Mouse (Mus musculus): ENCODE measurements at regions not wholly inside any gene's neighbourhood (a gene's known extent, or its start where the extent isn't known, plus 50 kb on each side); places are given as distances from the start of the nearest gene placed in this dataset.

DNA sequence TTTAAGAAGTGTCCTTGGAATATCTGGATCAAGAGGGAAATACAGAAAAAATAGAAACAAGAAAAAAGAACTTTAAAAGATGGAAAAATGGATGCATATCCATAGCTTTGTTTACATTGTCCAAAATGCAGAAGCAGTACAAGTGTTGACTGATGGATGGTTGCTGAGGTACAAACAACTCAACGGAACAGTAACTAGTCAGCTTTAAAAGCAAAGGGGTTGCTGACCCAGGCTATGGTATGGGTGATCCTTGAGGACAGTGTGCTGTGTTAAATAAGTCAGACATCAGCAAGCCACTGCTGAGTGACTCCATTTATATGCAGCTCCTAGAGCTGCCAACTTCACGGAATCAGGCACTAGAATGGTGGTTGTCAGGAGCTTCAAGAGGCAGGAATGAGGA, 338.9 kb upstream of the Tmc3 start:
- DNase-seq (ENCODE audit: low read depth, low spot score) = no peak

- no peak for DNase-seq (ENCODE audit: low read depth, low spot score)
These were observed 332.6 kb upstream of the Tmc3 start for GRCm38 (mm10) chr7:83251995-83252563.

GRCm38 (mm10) chr7:83253001-83253400, 331.7 kb upstream of the Tmc3 start:
- DNase-seq (ENCODE audit: low read depth, low spot score) = no peak

DNA sequence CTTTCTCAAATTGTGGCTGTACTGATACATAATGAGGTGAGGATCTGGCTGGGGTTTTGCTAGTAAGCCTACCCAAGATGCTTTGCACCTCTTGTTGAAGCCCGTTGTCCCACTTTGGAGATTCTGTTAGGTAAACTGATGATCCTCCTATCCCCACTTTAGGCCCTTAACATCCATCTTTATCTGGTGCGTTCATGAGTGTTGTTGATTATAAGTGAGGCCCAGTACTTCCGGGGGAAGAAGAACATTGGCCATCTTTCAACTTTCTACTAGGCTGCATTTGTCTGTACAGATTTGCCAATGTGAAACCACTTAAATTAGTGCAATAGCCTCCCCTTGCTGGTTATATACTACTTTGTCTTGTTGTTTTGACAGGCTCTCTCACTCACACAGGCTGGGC, 331.3 kb upstream of the Tmc3 start:
- no peak for DNase-seq (ENCODE audit: low read depth, low spot score)

- DNase-seq (ENCODE audit: low read depth, low spot score) = no peak
These were observed 330.3 kb upstream of the Tmc3 start for GRCm38 (mm10) chr7:83254411-83254810.

GRCm38 (mm10) chr7:83256236-83256784, 328.4 kb upstream of the Tmc3 start:
- DNase-seq (ENCODE audit: low read depth, low spot score) = no peak

DNA sequence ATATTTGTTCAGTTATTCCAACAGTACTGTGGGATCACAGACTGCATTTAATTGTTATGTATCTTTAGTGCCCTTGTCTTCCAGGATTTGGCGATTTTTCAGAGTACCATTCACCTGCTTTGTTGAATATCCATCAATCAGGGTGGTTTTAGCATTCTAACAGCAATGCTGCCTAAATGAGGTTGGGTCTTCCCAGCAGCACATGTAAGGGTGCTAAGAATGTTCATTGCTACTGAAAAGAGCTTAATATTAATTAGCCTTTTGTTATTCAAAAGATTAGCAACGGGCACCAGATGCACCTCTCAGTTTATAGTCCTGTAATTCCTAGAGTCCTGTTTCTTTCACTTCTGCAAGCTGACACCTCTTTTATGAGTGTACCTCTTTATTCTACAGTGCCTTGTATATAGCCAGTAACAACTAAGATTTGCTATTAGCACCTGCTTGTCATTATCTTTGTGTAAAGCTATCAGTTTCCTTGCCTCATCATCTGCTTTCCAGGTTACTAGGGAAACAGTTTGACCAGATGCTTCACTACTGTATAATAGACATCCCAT, 326.3 kb upstream of the Tmc3 start:
- no peak for DNase-seq (ENCODE audit: low read depth, low spot score)

- no peak for DNase-seq (ENCODE audit: low read depth, low spot score)
These were observed 323.2 kb upstream of the Tmc3 start for GRCm38 (mm10) chr7:83261489-83261888.

GRCm38 (mm10) chr7:83289915-83290773, 294.6 kb upstream of the Tmc3 start:
- peak; percentile 72 for DNase-seq (ENCODE audit: low read depth, low spot score)

GRCm38 (mm10) chr7:83307112-83307511, 277.6 kb upstream of the Tmc3 start:
- DNase-seq (ENCODE audit: low read depth, low spot score) = no peak

- no peak for DNase-seq (ENCODE audit: low read depth, low spot score)
These were observed 272.6 kb upstream of the Tmc3 start for GRCm38 (mm10) chr7:83312172-83312571.

DNA sequence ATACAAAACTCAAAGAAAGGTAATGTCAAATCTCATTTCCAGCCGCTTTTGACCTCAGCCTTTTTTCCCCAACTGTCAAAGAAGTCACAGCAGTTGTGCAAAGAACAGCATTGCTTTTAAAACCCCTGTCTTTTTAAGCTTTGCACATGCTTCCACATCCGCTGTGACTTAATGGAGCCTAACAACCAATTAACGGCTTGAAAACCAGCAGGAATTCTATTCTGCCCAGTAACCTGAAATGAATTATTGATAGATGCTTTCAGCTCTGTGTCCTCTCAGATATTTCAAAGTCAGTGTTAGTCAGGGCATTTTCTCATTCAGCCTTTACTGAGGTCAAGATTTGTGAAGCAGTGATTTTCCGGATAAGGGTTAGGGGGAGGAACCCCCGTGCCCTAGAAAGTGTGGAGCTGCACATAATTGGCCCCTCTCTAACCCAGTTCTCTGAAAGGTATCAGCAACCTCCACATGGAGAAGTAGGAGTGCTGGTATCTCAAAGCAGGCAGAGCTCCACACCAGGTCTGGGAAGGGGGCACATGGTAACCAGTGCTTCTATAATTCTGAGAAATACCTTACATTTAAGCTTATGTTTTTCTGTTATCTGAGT, 254.8 kb upstream of the Tmc3 start:
- DNase-seq (ENCODE audit: low read depth, low spot score) = no peak

DNA sequence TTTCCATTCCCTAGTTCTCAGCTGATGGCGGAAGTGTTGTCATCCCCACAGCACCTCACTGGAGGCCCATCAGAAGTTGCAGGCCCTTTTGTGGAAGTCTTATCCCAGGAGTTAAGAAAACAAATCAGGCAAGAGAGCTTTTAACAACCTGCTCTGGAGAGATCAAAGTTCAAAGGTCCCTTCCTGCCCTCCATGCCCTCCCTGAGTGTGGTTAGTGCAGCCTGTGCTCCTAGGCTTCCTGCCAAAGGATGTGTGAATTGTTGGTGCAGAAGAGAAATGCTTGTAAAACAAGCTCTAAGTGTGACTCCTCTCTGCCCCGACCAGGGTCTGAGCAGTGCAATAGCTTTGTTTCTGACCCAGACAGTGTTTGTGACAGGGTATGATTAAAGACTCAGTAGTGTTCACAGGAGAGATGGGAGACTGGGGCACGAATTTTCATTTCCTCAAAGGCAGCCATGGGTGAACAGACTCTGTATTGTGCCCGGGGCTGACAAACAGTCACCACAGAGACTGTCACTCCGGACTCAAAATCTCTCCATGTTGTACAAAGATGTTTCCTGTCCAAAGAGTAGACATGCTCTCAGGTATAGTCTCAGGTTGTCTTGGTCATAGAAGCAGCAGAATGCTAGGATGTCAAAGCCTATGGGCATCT, 237.5 kb upstream of the Tmc3 start:
- DNase-seq (ENCODE audit: low read depth, low spot score) = no peak

GRCm38 (mm10) chr7:83369191-83369590, 215.5 kb upstream of the Tmc3 start:
- DNase-seq (ENCODE audit: low read depth, low spot score) = no peak

DNA sequence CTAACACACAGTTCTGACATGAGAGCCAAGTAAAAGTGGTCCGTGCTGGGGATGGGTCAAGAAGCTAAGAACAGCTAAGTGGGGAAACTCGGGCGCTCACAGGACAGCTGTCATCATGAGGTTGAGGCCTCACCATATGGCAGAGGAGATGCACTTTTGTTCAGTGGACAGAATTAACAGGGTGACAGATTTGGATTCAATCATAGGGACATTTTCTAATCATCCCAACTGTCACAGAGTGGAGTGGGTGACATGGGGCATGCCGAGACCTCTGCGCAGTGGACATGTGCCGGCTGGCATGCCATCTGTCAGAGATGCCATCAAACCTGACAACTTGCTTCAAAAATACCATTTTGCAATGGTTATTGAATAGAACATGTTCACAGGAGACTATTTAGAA, 215.1 kb upstream of the Tmc3 start:
- DNase-seq (ENCODE audit: low read depth, low spot score) = no peak

DNA sequence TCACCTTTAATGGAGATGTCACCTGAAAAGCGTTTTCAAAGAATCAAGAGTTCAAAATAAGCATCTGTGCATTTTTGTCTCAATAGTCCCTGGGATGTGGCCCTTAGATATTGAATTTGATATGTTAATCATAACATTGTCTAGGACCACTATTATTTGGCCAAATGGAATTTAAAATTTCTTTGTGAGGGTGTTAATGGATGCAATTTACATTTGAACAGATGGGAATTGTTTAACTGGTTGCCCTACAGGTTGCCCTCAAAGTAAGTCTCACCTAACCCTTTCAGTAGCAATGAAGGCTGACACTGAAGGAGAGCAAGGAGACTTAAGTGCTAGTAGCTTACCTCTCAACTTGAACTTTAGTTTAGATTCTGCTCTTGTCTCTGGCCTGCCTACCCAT, 207.9 kb upstream of the Tmc3 start:
- no peak for DNase-seq (ENCODE audit: low read depth, low spot score)

GRCm38 (mm10) chr7:83381381-83382181, 203.1 kb upstream of the Tmc3 start:
- DNase-seq (ENCODE audit: low read depth, low spot score) = no peak

GRCm38 (mm10) chr7:83382803-83383363, 201.8 kb upstream of the Tmc3 start:
- DNase-seq (ENCODE audit: low read depth, low spot score) = no peak

- DNase-seq (ENCODE audit: low read depth, low spot score) = no peak
These were observed 193.3 kb upstream of the Tmc3 start for GRCm38 (mm10) chr7:83391388-83391787.

- no peak for DNase-seq (ENCODE audit: low read depth, low spot score)
These were observed 192.5 kb upstream of the Tmc3 start for GRCm38 (mm10) chr7:83392181-83392580.

- DNase-seq (ENCODE audit: low read depth, low spot score) = no peak
These were observed 192.1 kb upstream of the Tmc3 start for GRCm38 (mm10) chr7:83392625-83393024.

Data from forelimb bud, embryonic 11.5 days (tissue).